ENCODE assay signal across 27 mouse cellular contexts in genomic region chr15:93601461-93602015, GRCm38 (mm10). TPM values are rescaled to one million over a fixed set of nuclear protein-coding genes. Genes with fewer than 3 reads are reported as not detected.
"Had no signal": no experiment of that assay in that cellular context is flagged by ENCODE, and none has a peak within 500 bp of the region (broad histone marks: within the 10 kb centered on the region; RNA-seq: fewer than 3 reads in every experiment).

No protein-coding gene starts in this region.

- H3K36me3 ChIP-seq: kidney, embryonic 15.5 days; limb, embryonic 12.5 days; limb, embryonic 15.5 days; midbrain, embryonic 10.5 days; midbrain, embryonic 13.5 days; neural tube, embryonic 12.5 days; neural tube, embryonic 15.5 days had no signal

- H3K9ac ChIP-seq: kidney, embryonic 15.5 days; limb, embryonic 12.5 days; limb, embryonic 15.5 days; liver, embryonic 14.5 days; liver, postnatal 0 days; lung, embryonic 14.5 days; midbrain, embryonic 13.5 days; neural tube, embryonic 12.5 days; neural tube, embryonic 15.5 days had no signal

- DNase-seq: kidney, adult 8-10 months; kidney, postnatal 10 days; kidney, postnatal 36 days; layer of hippocampus, postnatal 36 days; liver, postnatal 0 days; lung, embryonic 14.5 days; right cerebral cortex, adult 18-20 months; right cerebral cortex, postnatal 14 days; right cerebral cortex, postnatal 4 days; thymus, adult 18-20 months; thymus, postnatal 4 days had no signal

- H3K4me2 ChIP-seq: kidney, embryonic 15.5 days; limb, embryonic 12.5 days; limb, embryonic 15.5 days; liver, embryonic 11.5 days; lung, embryonic 14.5 days; midbrain, embryonic 13.5 days; neural tube, embryonic 12.5 days; neural tube, embryonic 15.5 days had no signal

- ATAC-seq: liver, postnatal 0 days; lung, postnatal 0 days; midbrain, embryonic 13.5 days; midbrain, embryonic 16.5 days had no signal

- H3K27me3 ChIP-seq: kidney, embryonic 15.5 days; limb, embryonic 12.5 days; limb, embryonic 15.5 days; neural tube, embryonic 12.5 days; neural tube, embryonic 15.5 days had no signal

- H3K4me1 ChIP-seq: neural tube, embryonic 12.5 days had no signal

- H3K4me3 ChIP-seq: kidney, embryonic 15.5 days; left cerebral cortex, adult 2 months; limb, embryonic 12.5 days; limb, embryonic 15.5 days; megakaryocyte, embryonic 14.5 days; midbrain, embryonic 10.5 days; midbrain, embryonic 13.5 days; neural tube, embryonic 12.5 days; neural tube, embryonic 15.5 days had no signal

- H3K27ac ChIP-seq: kidney, embryonic 15.5 days; left cerebral cortex, adult 2 months; limb, embryonic 12.5 days; limb, embryonic 15.5 days; liver, embryonic 14.5 days; macrophage; midbrain, embryonic 10.5 days; midbrain, embryonic 13.5 days; neural tube, embryonic 12.5 days; neural tube, embryonic 15.5 days; stomach, postnatal 0 days had no signal

- H3K9me3 ChIP-seq: kidney, embryonic 15.5 days; limb, embryonic 12.5 days; limb, embryonic 15.5 days; midbrain, embryonic 10.5 days; midbrain, embryonic 13.5 days; neural tube, embryonic 12.5 days; neural tube, embryonic 15.5 days had no signal

RNA-seq across cellular contexts. Expression of gene Prickle1, which starts 5.8 kb away (rescaled TPM):
- total RNA-seq: monocyte, adult 5-6 weeks had no signal
- polyA plus RNA-seq: macrophage had no signal
